Mouse (Mus musculus): ENCODE data around the gene Il1rapl1. TPM values are rescaled to one million over a fixed set of nuclear protein-coding genes. Genes with fewer than 3 reads are reported as not detected.

The Il1rapl1 gene
- polyA plus RNA-seq, 1 experiment from 2014 or later, result 5.8 TPM

- ATAC-seq (replicated peaks), result no peak
- Histone ChIP-seq H3K9me3 (no peaks in the 10 kb centered on the region), H3K4me3 (no peak overlapping the region), H3K4me1 (no peaks in the 10 kb centered on the region), H3K4me2 (no peak overlapping the region), H3K36me3 (replicated peaks) (no peaks in the 10 kb centered on the region), H3K27me3 (replicated peaks) (no peaks in the 10 kb centered on the region), H3K9ac (no peak overlapping the region), H3K27ac (no peak overlapping the region)
- WGBS, result 75% methylated on average over 3 of the region's 3 CpGs
Measured at GRCm38 (mm10) chrX:88070368-88070767, 45.1 kb downstream of the Il1rapl1 start.

- no peaks in the 10 kb centered on the region for H3K9me3 ChIP-seq
- H3K4me2 ChIP-seq, result no peak overlapping the region
- H3K4me1 ChIP-seq, result no peaks in the 10 kb centered on the region
- WGBS, result 83% methylated on average over 1 of the region's 1 CpGs
- ATAC-seq (replicated peaks), result no peak
- H3K9ac ChIP-seq, result no peak overlapping the region
- H3K27ac ChIP-seq, result no peak overlapping the region
- H3K4me3 ChIP-seq, result no peak overlapping the region
- H3K36me3 ChIP-seq (replicated peaks), result no peaks in the 10 kb centered on the region
- H3K27me3 ChIP-seq (replicated peaks), result no peaks in the 10 kb centered on the region
Measured at GRCm38 (mm10) chrX:88043556-88043955, 71.9 kb downstream of the Il1rapl1 start.

- Histone ChIP-seq H3K36me3 (replicated peaks) (no peaks in the 10 kb centered on the region), H3K4me3 (no peak overlapping the region), H3K9me3 (no peaks in the 10 kb centered on the region), H3K27me3 (replicated peaks) (no peaks in the 10 kb centered on the region), H3K9ac (no peak overlapping the region), H3K4me2 (no peak overlapping the region), H3K4me1 (no peaks in the 10 kb centered on the region), H3K27ac (no peak overlapping the region)
- WGBS, result 50% methylated on average over 1 of the region's 1 CpGs
- no peak for ATAC-seq (replicated peaks)
Measured at GRCm38 (mm10) chrX:88038984-88039383, 76.5 kb downstream of the Il1rapl1 start.

GRCm38 (mm10) chrX:87897172-87897571, 218.3 kb downstream of the Il1rapl1 start:
- Histone ChIP-seq H3K27ac (no peak overlapping the region), H3K36me3 (replicated peaks) (no peaks in the 10 kb centered on the region), H3K4me2 (no peak overlapping the region), H3K9me3 (no peaks in the 10 kb centered on the region), H3K4me3 (no peak overlapping the region), H3K27me3 (replicated peaks) (no peaks in the 10 kb centered on the region), H3K9ac (no peak overlapping the region), H3K4me1 (no peaks in the 10 kb centered on the region)
- 67% methylated on average over 1 of the region's 1 CpGs for WGBS
- ATAC-seq (replicated peaks), result no peak

GRCm38 (mm10) chrX:87891916-87892315, 223.5 kb downstream of the Il1rapl1 start:
- ATAC-seq (replicated peaks), result no peak
- H3K9me3 ChIP-seq, result no peaks in the 10 kb centered on the region
- H3K27me3 ChIP-seq (replicated peaks), result no peaks in the 10 kb centered on the region
- H3K9ac ChIP-seq, result no peak overlapping the region
- H3K27ac ChIP-seq, result no peak overlapping the region
- no peak overlapping the region for H3K4me2 ChIP-seq
- no peak overlapping the region for H3K4me3 ChIP-seq
- no peaks in the 10 kb centered on the region for H3K4me1 ChIP-seq
- H3K36me3 ChIP-seq (replicated peaks), result no peaks in the 10 kb centered on the region

GRCm38 (mm10) chrX:87854107-87854506, 261.3 kb downstream of the Il1rapl1 start:
- H3K4me1 ChIP-seq, result no peaks in the 10 kb centered on the region
- no peaks in the 10 kb centered on the region for H3K27me3 ChIP-seq (replicated peaks)
- no peak overlapping the region for H3K4me2 ChIP-seq
- H3K9ac ChIP-seq, result no peak overlapping the region
- 76% methylated on average over 2 of the region's 2 CpGs for WGBS
- H3K4me3 ChIP-seq, result no peak overlapping the region
- no peak overlapping the region for H3K27ac ChIP-seq
- H3K9me3 ChIP-seq, result no peaks in the 10 kb centered on the region
- ATAC-seq (replicated peaks), result no peak
- no peaks in the 10 kb centered on the region for H3K36me3 ChIP-seq (replicated peaks)

GRCm38 (mm10) chrX:87813884-87814283, 301.6 kb downstream of the Il1rapl1 start:
- Histone ChIP-seq H3K9ac (no peak overlapping the region), H3K36me3 (replicated peaks) (no peaks in the 10 kb centered on the region), H3K4me2 (no peak overlapping the region), H3K9me3 (no peaks in the 10 kb centered on the region), H3K27me3 (replicated peaks) (no peaks in the 10 kb centered on the region), H3K4me1 (no peaks in the 10 kb centered on the region), H3K4me3 (no peak overlapping the region), H3K27ac (no peak overlapping the region)
- ATAC-seq (replicated peaks), result no peak

GRCm38 (mm10) chrX:87807717-87808116, 307.7 kb downstream of the Il1rapl1 start:
- no peaks in the 10 kb centered on the region for H3K27me3 ChIP-seq (replicated peaks)
- no peak overlapping the region for H3K27ac ChIP-seq
- no peaks in the 10 kb centered on the region for H3K9me3 ChIP-seq
- H3K4me2 ChIP-seq, result no peak overlapping the region
- 23% methylated on average over 1 of the region's 1 CpGs for WGBS
- H3K36me3 ChIP-seq (replicated peaks), result no peaks in the 10 kb centered on the region
- no peak overlapping the region for H3K4me3 ChIP-seq
- no peak overlapping the region for H3K9ac ChIP-seq
- no peaks in the 10 kb centered on the region for H3K4me1 ChIP-seq
- ATAC-seq (replicated peaks), result no peak

- no peak overlapping the region for H3K4me2 ChIP-seq
- no peaks in the 10 kb centered on the region for H3K4me1 ChIP-seq
- no peak overlapping the region for H3K9ac ChIP-seq
- ATAC-seq (replicated peaks), result no peak
- H3K27me3 ChIP-seq (replicated peaks), result no peaks in the 10 kb centered on the region
- no peak overlapping the region for H3K27ac ChIP-seq
- H3K36me3 ChIP-seq (replicated peaks), result no peaks in the 10 kb centered on the region
- H3K4me3 ChIP-seq, result no peak overlapping the region
- no peaks in the 10 kb centered on the region for H3K9me3 ChIP-seq
Measured at GRCm38 (mm10) chrX:87793011-87793410, 322.4 kb downstream of the Il1rapl1 start.

- no peak for ATAC-seq (replicated peaks)
- no peak overlapping the region for H3K9ac ChIP-seq
- no peak overlapping the region for H3K27ac ChIP-seq
Measured at GRCm38 (mm10) chrX:87710589-87710988, 404.9 kb downstream of the Il1rapl1 start.

GRCm38 (mm10) chrX:87663856-87664255, 451.6 kb downstream of the Il1rapl1 start:
- Histone ChIP-seq H3K9ac (no peak overlapping the region), H3K36me3 (replicated peaks) (no peaks in the 10 kb centered on the region), H3K27me3 (replicated peaks) (no peaks in the 10 kb centered on the region), H3K4me2 (no peak overlapping the region), H3K9me3 (no peaks in the 10 kb centered on the region), H3K4me3 (no peak overlapping the region), H3K4me1 (no peaks in the 10 kb centered on the region), H3K27ac (no peak overlapping the region)
- ATAC-seq (replicated peaks), result no peak
- 85% methylated on average over 1 of the region's 1 CpGs for WGBS

More at GRCm38 (mm10) chrX:87710589-87710988, 404.9 kb downstream of the Il1rapl1 start:
- Histone ChIP-seq H3K9me3 (no peaks in the 10 kb centered on the region), H3K27me3 (replicated peaks) (no peaks in the 10 kb centered on the region), H3K4me2 (no peak overlapping the region), H3K4me1 (no peaks in the 10 kb centered on the region), H3K4me3 (no peak overlapping the region), H3K36me3 (replicated peaks) (no peaks in the 10 kb centered on the region)
- WGBS, result 72% methylated on average over 2 of the region's 2 CpGs

GRCm38 (mm10) chrX:87655644-87656043, 459.8 kb downstream of the Il1rapl1 start:
- WGBS, result 30% methylated on average over 2 of the region's 2 CpGs
- Histone ChIP-seq H3K4me1 (no peaks in the 10 kb centered on the region), H3K9me3 (no peaks in the 10 kb centered on the region), H3K9ac (no peak overlapping the region), H3K27me3 (replicated peaks) (no peaks in the 10 kb centered on the region), H3K4me2 (no peak overlapping the region), H3K36me3 (replicated peaks) (no peaks in the 10 kb centered on the region), H3K27ac (no peak overlapping the region), H3K4me3 (no peak overlapping the region)
- ATAC-seq (replicated peaks), result no peak

- Histone ChIP-seq H3K9ac (no peak overlapping the region), H3K4me1 (no peaks in the 10 kb centered on the region), H3K4me3 (no peak overlapping the region), H3K9me3 (no peaks in the 10 kb centered on the region), H3K27me3 (replicated peaks) (no peaks in the 10 kb centered on the region), H3K4me2 (no peak overlapping the region), H3K36me3 (replicated peaks) (no peaks in the 10 kb centered on the region), H3K27ac (no peak overlapping the region)
- no peak for ATAC-seq (replicated peaks)
Measured at GRCm38 (mm10) chrX:87600914-87601313, 514.5 kb downstream of the Il1rapl1 start.

GRCm38 (mm10) chrX:87507997-87508396, 607.4 kb downstream of the Il1rapl1 start:
- Histone ChIP-seq H3K27me3 (replicated peaks) (no peaks in the 10 kb centered on the region), H3K27ac (no peak overlapping the region), H3K4me2 (no peak overlapping the region), H3K36me3 (replicated peaks) (no peaks in the 10 kb centered on the region), H3K9me3 (no peaks in the 10 kb centered on the region), H3K4me3 (no peak overlapping the region), H3K4me1 (no peaks in the 10 kb centered on the region), H3K9ac (no peak overlapping the region)
- no peak for ATAC-seq (replicated peaks)

Data from midbrain, embryonic 15.5 days (tissue).